Mouse (Mus musculus): ENCODE results near the gene Tenm4. TPM values are rescaled to one million over a fixed set of nuclear protein-coding genes. Genes with fewer than 3 reads are reported as not detected.

The Tenm4 gene
- polyA plus RNA-seq, 1 experiment: 12.2 TPM

DNA sequence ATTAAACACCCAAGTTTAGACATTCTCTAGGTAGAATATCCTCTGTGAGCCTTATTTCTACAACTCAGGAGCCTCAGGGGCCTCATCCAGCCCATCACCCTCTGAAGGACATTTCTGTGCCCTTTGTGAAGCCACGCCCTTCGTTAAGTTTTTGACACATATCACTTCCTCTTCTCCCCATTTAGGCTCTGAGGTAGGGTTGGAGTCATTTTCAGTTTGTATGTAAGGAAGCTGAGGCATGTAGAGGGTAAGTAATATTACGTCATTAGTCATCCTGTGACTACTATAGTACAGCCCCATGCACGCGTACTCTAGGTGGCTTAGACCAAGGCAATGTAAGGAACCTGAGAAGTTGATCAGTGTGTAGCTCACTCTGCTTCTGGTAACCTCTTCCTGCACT lies 124.9 kb downstream of the Tenm4 start:
- WGBS: 98% methylated on average over 5 of the region's 5 CpGs
- no peak for DNase-seq
- H3K27me3 ChIP-seq (ENCODE audit: control insufficient read depth, insufficient read depth, low read length): no peaks in the 10 kb centered on the region
- H3K4me3 ChIP-seq (replicated peaks; ENCODE audit: insufficient read depth, low read depth, low read length): no peak overlapping the region
- TF ChIP-seq CTCF (IDR thresholded peaks at IDR 0.05; ENCODE audit: borderline replicate concordance, insufficient read depth, low read depth, low read length) (no peak), POLR2A (IDR thresholded peaks at IDR 0.05; ENCODE audit: borderline replicate concordance, insufficient read depth, low read length) (no peak)
- no peak overlapping the region for H3K27ac ChIP-seq (ENCODE audit: insufficient read depth, low read length)
- H3K4me1 ChIP-seq (ENCODE audit: control insufficient read depth, insufficient read depth, low read length): no peaks in the 10 kb centered on the region

DNA sequence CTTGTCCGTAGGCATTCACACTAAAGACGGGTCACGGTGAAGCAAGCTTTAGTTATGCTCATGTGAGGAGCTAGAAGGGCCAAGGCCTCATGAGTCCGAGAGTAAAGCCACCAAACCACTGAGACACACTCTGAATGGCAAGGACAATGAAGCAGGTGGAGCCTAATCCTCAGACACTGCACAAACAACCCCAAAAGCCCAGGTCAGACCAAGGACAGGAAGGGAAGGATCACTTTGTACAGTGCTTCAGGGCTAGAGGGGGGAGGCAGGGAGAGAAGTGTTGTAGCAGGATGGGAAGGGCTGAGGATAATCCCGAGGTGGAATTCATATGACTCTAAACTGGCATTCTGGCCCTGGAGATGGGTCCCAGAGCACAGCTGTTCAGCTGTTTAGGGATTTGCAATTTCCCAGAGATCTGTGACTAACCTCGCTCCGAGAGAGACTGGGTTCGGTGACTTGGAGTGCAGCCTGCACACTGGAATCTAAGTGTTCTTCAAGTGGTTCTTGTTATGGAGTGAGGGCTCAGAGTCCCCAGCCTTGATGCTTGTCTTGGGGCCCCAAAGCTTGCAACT lies 129.9 kb downstream of the Tenm4 start:
- H3K27ac ChIP-seq (ENCODE audit: insufficient read depth, low read length): no peak overlapping the region
- no peaks in the 10 kb centered on the region for H3K4me1 ChIP-seq (ENCODE audit: control insufficient read depth, insufficient read depth, low read length)
- TF ChIP-seq CTCF (IDR thresholded peaks at IDR 0.05; ENCODE audit: borderline replicate concordance, insufficient read depth, low read depth, low read length) (no peak), POLR2A (IDR thresholded peaks at IDR 0.05; ENCODE audit: borderline replicate concordance, insufficient read depth, low read length) (no peak)
- DNase-seq: no peak
- H3K4me3 ChIP-seq (replicated peaks; ENCODE audit: insufficient read depth, low read depth, low read length): no peak overlapping the region
- WGBS: 76% methylated on average over 8 of the region's 8 CpGs
- H3K27me3 ChIP-seq (ENCODE audit: control insufficient read depth, insufficient read depth, low read length): no peaks in the 10 kb centered on the region

DNA sequence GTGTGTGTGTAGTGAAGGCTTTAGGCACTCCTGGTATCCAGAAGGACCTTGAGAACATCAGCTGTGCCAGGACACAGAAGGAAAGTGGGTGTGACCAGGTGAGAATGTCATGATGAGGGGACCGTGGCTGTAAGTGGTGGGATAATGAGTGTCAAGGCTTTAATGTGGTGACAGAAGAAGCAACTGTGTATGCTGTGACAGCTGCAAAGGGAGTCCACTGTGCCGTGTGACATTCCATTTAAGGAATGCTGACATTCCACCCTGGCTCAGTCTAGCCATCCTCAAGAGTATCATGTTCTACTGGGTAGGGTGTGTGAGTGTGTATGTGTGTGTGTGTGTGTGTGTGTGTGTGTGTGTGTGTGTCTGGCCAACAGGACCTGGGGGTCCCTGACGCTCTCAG lies 130.8 kb downstream of the Tenm4 start:
- 81% methylated on average over 3 of the region's 3 CpGs for WGBS
- TF ChIP-seq CTCF (IDR thresholded peaks at IDR 0.05; ENCODE audit: borderline replicate concordance, insufficient read depth, low read depth, low read length) (no peak), POLR2A (IDR thresholded peaks at IDR 0.05; ENCODE audit: borderline replicate concordance, insufficient read depth, low read length) (no peak)
- DNase-seq: no peak
- no peak overlapping the region for H3K4me3 ChIP-seq (replicated peaks; ENCODE audit: insufficient read depth, low read depth, low read length)
- H3K27ac ChIP-seq (ENCODE audit: insufficient read depth, low read length): no peak overlapping the region
- H3K4me1 ChIP-seq (ENCODE audit: control insufficient read depth, insufficient read depth, low read length): no peaks in the 10 kb centered on the region
- H3K27me3 ChIP-seq (ENCODE audit: control insufficient read depth, insufficient read depth, low read length): no peaks in the 10 kb centered on the region

DNA sequence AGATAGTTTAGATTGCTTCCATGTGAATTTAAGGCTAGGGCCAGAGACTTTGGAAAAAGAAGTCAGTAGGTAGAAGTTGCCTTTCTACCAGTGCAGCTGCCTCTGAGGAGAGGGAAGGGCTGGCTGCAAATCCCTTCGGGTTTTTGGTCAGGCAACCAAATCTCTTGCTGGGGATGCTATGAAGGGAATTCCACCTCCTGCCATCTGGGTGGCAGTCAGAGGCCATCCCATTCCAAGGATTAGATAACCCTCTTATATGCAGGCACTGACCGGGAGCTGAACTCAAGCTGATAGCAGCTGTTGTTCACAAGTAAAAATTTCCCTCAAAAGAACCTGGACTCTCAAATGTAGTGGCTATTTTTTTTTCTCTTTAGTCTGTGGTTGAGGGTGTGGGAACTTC lies 132.9 kb downstream of the Tenm4 start:
- TF ChIP-seq CTCF (IDR thresholded peaks at IDR 0.05; ENCODE audit: borderline replicate concordance, insufficient read depth, low read depth, low read length) (no peak), POLR2A (IDR thresholded peaks at IDR 0.05; ENCODE audit: borderline replicate concordance, insufficient read depth, low read length) (no peak)
- 46% methylated on average over 2 of the region's 2 CpGs for WGBS
- Histone ChIP-seq H3K4me3 (replicated peaks; ENCODE audit: insufficient read depth, low read depth, low read length) (no peak overlapping the region), H3K27ac (ENCODE audit: insufficient read depth, low read length) (no peak overlapping the region), H3K27me3 (ENCODE audit: control insufficient read depth, insufficient read depth, low read length) (no peaks in the 10 kb centered on the region; the same call in 1 of the 2 replicates), H3K4me1 (ENCODE audit: control insufficient read depth, insufficient read depth, low read length) (no peaks in the 10 kb centered on the region)
- no peak for DNase-seq

DNA sequence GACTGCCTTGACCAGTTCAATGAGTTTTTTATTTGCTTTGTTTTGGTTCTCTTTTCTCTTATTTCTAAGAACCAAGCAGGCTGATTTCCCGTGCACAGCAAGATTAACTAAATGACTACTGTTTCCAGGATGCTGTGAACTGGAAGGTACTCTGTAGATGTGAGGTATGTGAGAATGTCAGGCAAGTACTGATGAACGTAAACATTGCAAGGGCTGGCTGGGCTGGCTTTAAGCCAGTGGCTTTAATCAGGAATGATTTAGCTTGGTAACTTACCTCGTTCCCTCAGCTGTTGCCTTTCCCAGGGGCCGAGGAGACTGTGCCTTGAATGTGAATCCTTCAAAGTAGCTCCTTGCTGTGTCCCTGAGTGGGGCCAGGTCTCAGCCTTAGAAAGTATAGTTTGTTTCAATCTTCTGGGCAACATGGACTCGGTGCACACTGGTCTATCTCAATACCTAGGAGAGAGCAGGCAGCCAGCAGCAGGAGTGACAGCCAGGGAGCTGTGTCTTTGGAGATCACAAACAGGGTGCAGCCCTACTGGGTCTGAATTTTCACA lies 134.4 kb downstream of the Tenm4 start:
- DNase-seq: no peak
- Histone ChIP-seq H3K27ac (ENCODE audit: insufficient read depth, low read length) (no peak overlapping the region), H3K4me1 (ENCODE audit: control insufficient read depth, insufficient read depth, low read length) (no peaks in the 10 kb centered on the region), H3K4me3 (replicated peaks; ENCODE audit: insufficient read depth, low read depth, low read length) (no peak overlapping the region), H3K27me3 (ENCODE audit: control insufficient read depth, insufficient read depth, low read length) (no peaks in the 10 kb centered on the region; the same call in 1 of the 2 replicates)
- TF ChIP-seq CTCF (IDR thresholded peaks at IDR 0.05; ENCODE audit: borderline replicate concordance, insufficient read depth, low read depth, low read length) (no peak), POLR2A (IDR thresholded peaks at IDR 0.05; ENCODE audit: borderline replicate concordance, insufficient read depth, low read length) (no peak)
- 70% methylated on average over 5 of the region's 5 CpGs for WGBS

DNA sequence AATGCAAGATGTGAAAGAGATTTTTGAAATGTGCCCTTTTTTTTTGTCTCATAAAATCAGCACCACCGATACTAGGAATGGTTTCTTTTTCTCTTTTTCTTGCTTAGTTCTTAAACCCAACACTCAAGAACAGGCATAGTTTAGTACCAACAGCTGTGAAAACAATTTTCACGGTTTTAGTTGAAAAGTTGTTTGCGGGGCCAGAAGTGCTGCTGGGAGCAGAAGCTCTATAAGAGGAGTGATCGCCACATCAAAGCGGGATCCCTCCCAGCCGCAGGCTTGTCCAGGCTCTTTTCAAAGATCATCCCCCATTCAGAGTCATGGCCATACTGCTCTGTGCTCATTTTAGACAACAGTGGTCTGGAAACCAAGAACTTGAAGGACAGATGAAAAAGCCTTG lies 137.1 kb downstream of the Tenm4 start:
- 46% methylated on average over 6 of the region's 6 CpGs for WGBS
- TF ChIP-seq POLR2A (IDR thresholded peaks at IDR 0.05; ENCODE audit: borderline replicate concordance, insufficient read depth, low read length): no peak
- no peak for TF ChIP-seq CTCF (IDR thresholded peaks at IDR 0.05; ENCODE audit: borderline replicate concordance, insufficient read depth, low read depth, low read length)
- Histone ChIP-seq H3K27ac (ENCODE audit: insufficient read depth, low read length) (no peak overlapping the region), H3K4me1 (ENCODE audit: control insufficient read depth, insufficient read depth, low read length) (no peaks in the 10 kb centered on the region), H3K4me3 (replicated peaks; ENCODE audit: insufficient read depth, low read depth, low read length) (no peak overlapping the region), H3K27me3 (ENCODE audit: control insufficient read depth, insufficient read depth, low read length) (no peaks in the 10 kb centered on the region; the same call in 1 of the 2 replicates)
- DNase-seq: no peak

DNA sequence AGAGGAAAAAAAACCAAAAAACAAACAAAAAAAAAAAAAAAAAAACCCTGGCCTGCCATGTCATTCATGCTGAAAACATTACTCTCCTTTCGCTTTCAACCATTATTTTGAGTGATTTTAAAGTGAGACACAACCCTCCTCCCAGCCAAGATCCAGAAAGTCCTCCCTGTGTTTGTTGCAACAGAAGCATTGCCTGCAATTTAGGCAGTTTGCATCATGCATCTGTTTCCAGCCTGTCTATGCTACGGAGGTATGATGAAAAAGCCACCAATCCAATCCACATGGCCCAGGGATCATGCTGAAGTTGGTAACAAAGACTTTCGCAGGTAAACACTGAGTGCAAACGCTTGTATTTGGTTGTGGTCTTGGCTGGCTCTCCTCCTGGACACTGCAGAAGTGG lies 158.3 kb downstream of the Tenm4 start:
- no peak for DNase-seq
- Histone ChIP-seq H3K27me3 (ENCODE audit: control insufficient read depth, insufficient read depth, low read length) (no peaks in the 10 kb centered on the region), H3K4me3 (replicated peaks; ENCODE audit: insufficient read depth, low read depth, low read length) (no peak overlapping the region), H3K4me1 (ENCODE audit: control insufficient read depth, insufficient read depth, low read length) (no peaks in the 10 kb centered on the region), H3K27ac (ENCODE audit: insufficient read depth, low read length) (no peak overlapping the region)
- TF ChIP-seq POLR2A (IDR thresholded peaks at IDR 0.05; ENCODE audit: borderline replicate concordance, insufficient read depth, low read length) (no peak), CTCF (IDR thresholded peaks at IDR 0.05; ENCODE audit: borderline replicate concordance, insufficient read depth, low read depth, low read length) (no peak)
- 88% methylated on average over 4 of the region's 4 CpGs for WGBS

DNA sequence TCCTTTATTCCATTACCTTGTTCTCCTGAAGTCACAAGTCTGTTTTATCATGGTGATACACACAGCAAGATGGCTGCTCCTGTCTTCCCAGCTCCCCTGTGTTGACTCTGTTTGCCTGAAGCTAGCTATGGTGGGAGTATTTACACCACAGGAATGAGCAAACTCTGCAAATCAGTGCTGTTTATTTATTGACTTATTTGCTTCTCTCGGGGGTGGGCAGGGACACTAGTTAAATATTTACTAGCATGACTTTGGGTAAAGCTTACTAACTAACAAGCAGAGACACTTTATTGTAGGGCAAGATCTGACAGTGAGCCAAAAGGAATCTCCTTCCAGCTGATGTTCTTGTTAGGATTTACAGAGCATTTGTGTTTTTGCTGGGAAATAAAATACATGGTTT lies 160.1 kb downstream of the Tenm4 start:
- WGBS: 88% methylated on average over 1 of the region's 1 CpGs
- no peak overlapping the region for H3K4me3 ChIP-seq (replicated peaks; ENCODE audit: insufficient read depth, low read depth, low read length)
- H3K27ac ChIP-seq (ENCODE audit: insufficient read depth, low read length): no peak overlapping the region
- TF ChIP-seq POLR2A (IDR thresholded peaks at IDR 0.05; ENCODE audit: borderline replicate concordance, insufficient read depth, low read length) (no peak), CTCF (IDR thresholded peaks at IDR 0.05; ENCODE audit: borderline replicate concordance, insufficient read depth, low read depth, low read length) (no peak)
- H3K27me3 ChIP-seq (ENCODE audit: control insufficient read depth, insufficient read depth, low read length): no peaks in the 10 kb centered on the region
- H3K4me1 ChIP-seq (ENCODE audit: control insufficient read depth, insufficient read depth, low read length): no peaks in the 10 kb centered on the region
- no peak for DNase-seq
